14 mouse cellular contexts compared by ENCODE assay signal in the genomic region with DNA sequence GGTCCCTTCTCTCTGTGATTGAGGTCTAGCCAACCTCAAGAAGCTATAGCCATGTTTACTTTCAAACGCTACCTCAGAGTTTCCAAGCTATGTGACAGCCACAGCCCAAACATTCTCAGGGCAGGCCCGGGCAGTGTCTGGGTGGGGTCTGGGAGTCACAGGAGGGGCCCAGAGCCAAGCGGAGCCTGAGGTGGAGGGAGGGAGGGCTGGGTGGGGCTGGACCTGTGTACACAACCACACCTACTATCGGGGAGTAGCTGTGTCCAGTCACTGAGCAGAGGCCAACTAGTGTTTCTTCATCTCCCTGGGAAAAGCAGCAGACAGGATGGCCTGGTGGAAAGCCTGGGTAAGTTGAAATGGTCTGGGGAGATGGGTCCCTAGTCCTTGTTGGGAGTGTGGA. TPM values are rescaled to one million over a fixed set of nuclear protein-coding genes. Genes with fewer than 3 reads are reported as not detected.
A peak's percentile ranks its signal among the peaks of the same experiment; 100 is the strongest.
DNase-seq lines count a peak whose midpoint lies in the region; ATAC-seq and TF ChIP-seq lines count a peak whose summit lies in the region.
"Had no signal": no experiment of that assay in that cellular context is flagged by ENCODE, and none has a peak within 500 bp of the region (broad histone marks: within the 10 kb centered on the region; RNA-seq: fewer than 3 reads in every experiment).

A gene (plus strand): TSS at position 251 of the 400 bp plus-strand sequence.

- no peak for DNase-seq in thymus, postnatal 0 days (ENCODE audit: low spot score)
- no peak for DNase-seq in thymus, adult 2 months
- DNase-seq in lung, postnatal 25 days (ENCODE audit: low spot score): peak; percentile 53
- DNase-seq in forebrain, embryonic 11.5 days (ENCODE audit: low spot score): no peak
- no peak for DNase-seq in thymus, postnatal 25 days
- no peak for DNase-seq in right cerebral cortex, postnatal 36 days (ENCODE audit: low spot score in 2 of 2)
- DNase-seq: kidney, postnatal 25 days; right cerebral cortex, postnatal 14 days had no signal

- no peak within 1 kb of the TSS for H3K9ac ChIP-seq in intestine, embryonic 15.5 days
- no peak within 1 kb of the TSS for H3K9ac ChIP-seq in forebrain, embryonic 11.5 days (ENCODE audit: low read length)
- H3K9ac ChIP-seq: liver, embryonic 15.5 days; midbrain, embryonic 15.5 days had no signal

- no peak for TF ChIP-seq POLR2A in thymus, adult 2 months (IDR thresholded peaks at IDR 0.05; ENCODE audit: control insufficient read depth, extremely low read depth, insufficient read depth, low read length, poor library complexity)

- H3K27me3 ChIP-seq in thymus, adult 2 months (ENCODE audit: control insufficient read depth, insufficient read depth, low read length): no peaks in the 10 kb centered on the region
- no peaks in the 10 kb centered on the region for H3K27me3 ChIP-seq in intestine, embryonic 15.5 days (replicated peaks)
- H3K27me3 ChIP-seq in forebrain, embryonic 11.5 days (ENCODE audit: control insufficient read depth, insufficient read depth, low read length): no peaks in the 10 kb centered on the region
- H3K27me3 ChIP-seq: liver, embryonic 15.5 days; midbrain, embryonic 15.5 days had no signal

- TF ChIP-seq CTCF in thymus, adult 2 months (IDR thresholded peaks at IDR 0.05; ENCODE audit: borderline replicate concordance, control insufficient read depth, extremely low read depth, insufficient read depth, low read length, poor library complexity): no peak

- no peaks in the 10 kb centered on the region for H3K4me1 ChIP-seq in thymus, adult 2 months (replicated peaks; ENCODE audit: control insufficient read depth, insufficient read depth, low read length)
- peaks cover 4% of the 10 kb centered on the region; the same call in 1 of the 2 replicates for H3K4me1 ChIP-seq in intestine, embryonic 15.5 days (replicated peaks)
- H3K4me1 ChIP-seq in forebrain, embryonic 11.5 days (replicated peaks; ENCODE audit: control insufficient read depth, insufficient read depth, low read length): no peaks in the 10 kb centered on the region
- H3K4me1 ChIP-seq: liver, embryonic 15.5 days; midbrain, embryonic 15.5 days had no signal

- H3K9me3 ChIP-seq in intestine, embryonic 15.5 days: no peaks in the 10 kb centered on the region
- H3K9me3 ChIP-seq in forebrain, embryonic 11.5 days (ENCODE audit: control insufficient read depth, low read length): no peaks in the 10 kb centered on the region
- H3K9me3 ChIP-seq: liver, embryonic 15.5 days; midbrain, embryonic 15.5 days had no signal

- H3K4me3 ChIP-seq in thymus, adult 2 months (ENCODE audit: control insufficient read depth, insufficient read depth, low read length): no peak within 1 kb of the TSS
- H3K4me3 ChIP-seq in intestine, embryonic 15.5 days (replicated peaks): no peak within 1 kb of the TSS
- no peak within 1 kb of the TSS for H3K4me3 ChIP-seq in forebrain, embryonic 11.5 days (ENCODE audit: low read depth, low read length)
- H3K4me3 ChIP-seq: left cerebral cortex, adult 2 months; liver, embryonic 15.5 days; midbrain, embryonic 15.5 days had no signal

- no peak within 1 kb of the TSS for H3K4me2 ChIP-seq in intestine, embryonic 15.5 days (replicated peaks)
- H3K4me2 ChIP-seq in forebrain, embryonic 11.5 days (ENCODE audit: low read depth, low read length, severe bottlenecking): no peak within 1 kb of the TSS
- H3K4me2 ChIP-seq: liver, embryonic 15.5 days; midbrain, embryonic 15.5 days had no signal

- no peak within 1 kb of the TSS for H3K27ac ChIP-seq in thymus, adult 2 months (ENCODE audit: control insufficient read depth, insufficient read depth, low read length)
- H3K27ac ChIP-seq in intestine, embryonic 15.5 days: no peak within 1 kb of the TSS
- H3K27ac ChIP-seq in forebrain, embryonic 11.5 days (ENCODE audit: low read depth, low read length): no peak within 1 kb of the TSS
- H3K27ac ChIP-seq: left cerebral cortex, adult 2 months; liver, embryonic 15.5 days; midbrain, embryonic 15.5 days had no signal

- peak; percentile 77 for ATAC-seq in intestine, embryonic 15.5 days
- ATAC-seq in megakaryocyte-erythroid progenitor cell, adult 5-6 weeks (replicated peaks; ENCODE audit: low FRiP score, low TSS enrichment, poor library complexity, severe bottlenecking): no peak
- no peak for ATAC-seq in forebrain, embryonic 11.5 days (replicated peaks; ENCODE audit: low FRiP score)
- ATAC-seq: midbrain, embryonic 15.5 days had no signal

- H3K36me3 ChIP-seq in thymus, adult 2 months (ENCODE audit: control insufficient read depth, insufficient read depth, low read length): no peaks in the 10 kb centered on the region
- H3K36me3 ChIP-seq in intestine, embryonic 15.5 days: no peaks in the 10 kb centered on the region
- no peaks in the 10 kb centered on the region for H3K36me3 ChIP-seq in forebrain, embryonic 11.5 days (ENCODE audit: control insufficient read depth, insufficient read depth, low read length)
- H3K36me3 ChIP-seq: liver, embryonic 15.5 days; midbrain, embryonic 15.5 days had no signal

- WGBS in thymus, adult 2 months: 77% methylated on average over 4 of the region's 4 CpGs
- WGBS in intestine, embryonic 15.5 days: 16% methylated on average over 4 of the region's 4 CpGs
- 76% methylated on average over 4 of the region's 4 CpGs for WGBS in forebrain, embryonic 11.5 days

RNA-seq across cellular contexts. Expression of the gene that starts here (rescaled TPM):
- polyA plus RNA-seq in thymus, postnatal 0 days (2015; fragmentation: Nextera tagmentation; extraction: Ambion mirVana): 20.5 and 22.8 TPM in 2 replicates
- polyA plus RNA-seq in thymus, adult 2 months (2012; rRNA removed): 4.9 and 6.2 TPM in 2 replicates
- polyA plus RNA-seq in intestine, embryonic 15.5 days (2015; fragmentation: Nextera tagmentation; extraction: Ambion mirVana): 2.9 and 4.0 TPM in 2 replicates
- not detected in 2 replicates for total RNA-seq in megakaryocyte-erythroid progenitor cell, adult 5-6 weeks (2014; fragmentation: Nextera tagmentation)
- total RNA-seq in megakaryocyte-erythroid progenitor cell, adult 5-6 weeks (2017): not detected in 2 replicates
- 0.88 and 1.2 TPM in 2 replicates for polyA plus RNA-seq in forebrain, embryonic 11.5 days (2014; fragmentation: Nextera tagmentation; extraction: Ambion mirVana)
- total RNA-seq: hematopoietic stem cell, adult 5-6 weeks had no signal
